Mouse (Mus musculus) myocyte (in vitro differentiated cells): ENCODE data around the gene Abcb6. TPM values are rescaled to one million over a fixed set of nuclear protein-coding genes. Genes with fewer than 3 reads are reported as not detected.

Experiments used
- H3K27me3 ChIP-seq: one replicate; pipeline ENCODE4 v1.6.1; 2011; ENCODE audit not compliant: control insufficient read depth, insufficient read depth, insufficient read length
- H3K36me3 ChIP-seq: one replicate; pipeline ENCODE4 v1.6.1; 2011; ENCODE audit not compliant: control insufficient read depth, insufficient read depth
- H3K4me2 ChIP-seq: one replicate; pipeline ENCODE4 v1.6.1; 2011; ENCODE audit warnings: low read depth, control low read depth
- H3K4me3 ChIP-seq: one replicate; pipeline ENCODE4 v1.5.1; 2011; ENCODE audit warnings: mild to moderate bottlenecking, control low read depth, moderate library complexity
- H3K79me2 ChIP-seq: one replicate; pipeline ENCODE4 v1.6.1; 2011; ENCODE audit not compliant: control insufficient read depth, insufficient read depth
- H3ac ChIP-seq: one replicate; pipeline ENCODE4 v1.6.1; 2011; ENCODE audit not compliant: control insufficient read depth, insufficient read length
- CEBPB ChIP-seq: IDR thresholded peaks from 2 replicates; pipeline ENCODE4 v1.6.1; 2011; ENCODE audit warnings: mild to moderate bottlenecking, moderate library complexity; ENCODE audit not compliant: poor library complexity, insufficient read depth, severe bottlenecking
- E2F4 ChIP-seq: IDR thresholded peaks from one replicate; pipeline ENCODE4 v1.6.1; 2011; ENCODE audit warnings: mild to moderate bottlenecking, control low read depth, moderate library complexity; ENCODE audit not compliant: insufficient read depth
- MAX ChIP-seq: IDR thresholded peaks from one replicate; pipeline ENCODE4 v1.6.1; 2011; ENCODE audit warnings: low read depth, mild to moderate bottlenecking, control low read depth
- MYOD1 ChIP-seq, 3 experiments: IDR thresholded peaks; one replicate each; pipeline ENCODE4 v1.6.1; 2011; ENCODE audit warnings: control low read depth in 2 of 3, low read depth in 2 of 3, mild to moderate bottlenecking in 2 of 3, moderate library complexity in 1 of 3; ENCODE audit not compliant: insufficient read length in 2 of 3, control insufficient read depth in 1 of 3
- MYOG ChIP-seq, 3 experiments: IDR thresholded peaks; one replicate each; pipeline ENCODE4 v1.6.1; 2011; ENCODE audit warnings: control low read depth in 2 of 3, low read depth in 2 of 3, mild to moderate bottlenecking in 2 of 3; ENCODE audit not compliant: insufficient read length in 2 of 3, control insufficient read depth in 1 of 3, insufficient read depth in 1 of 3
- POLR2A ChIP-seq: IDR thresholded peaks from one replicate; pipeline ENCODE4 v1.6.1; 2011; ENCODE audit warnings: low read depth, mild to moderate bottlenecking, control low read depth, moderate library complexity; ENCODE audit not compliant: insufficient read length
- POLR2AphosphoS2 ChIP-seq: IDR thresholded peaks from one replicate; pipeline ENCODE4 v1.6.1; 2011; ENCODE audit warnings: low read depth, control low read depth; ENCODE audit not compliant: insufficient read length
- REST ChIP-seq: IDR thresholded peaks from one replicate; pipeline ENCODE4 v1.6.1; 2011; ENCODE audit warnings: mild to moderate bottlenecking, control low read depth, moderate library complexity; ENCODE audit not compliant: insufficient read depth, insufficient read length
- SRF ChIP-seq: IDR thresholded peaks from one replicate; pipeline ENCODE4 v1.6.1; 2011; ENCODE audit warnings: low read depth; ENCODE audit not compliant: control insufficient read depth, insufficient read length
- TCF12 ChIP-seq: IDR thresholded peaks from one replicate; pipeline ENCODE4 v1.6.1; 2011; ENCODE audit warnings: mild to moderate bottlenecking, control low read depth; ENCODE audit not compliant: poor library complexity, insufficient read depth, severe bottlenecking
- TCF3 ChIP-seq: IDR thresholded peaks from one replicate; pipeline ENCODE4 v1.6.1; 2011; ENCODE audit warnings: low read depth, control low read depth; ENCODE audit not compliant: insufficient read length
- USF1 ChIP-seq: IDR thresholded peaks from one replicate; pipeline ENCODE4 v1.6.1; 2011; ENCODE audit warnings: low read depth, mild to moderate bottlenecking, control low read depth, moderate library complexity
- polyA plus RNA-seq: library from polyadenylated mRNA; unstranded; fragments of >200 nt; fragmentation: generic; extraction: Trizol; gene quantifications from one replicate; pipeline ENCODE4 v1.2.1, GENCODE M21; 2012; ENCODE audit warnings: missing spikeins

The Abcb6 gene
- polyA plus RNA-seq, 1 experiment: 61.4 TPM

- Histone ChIP-seq H3K79me2 (peaks cover 46% of the 10 kb centered on the region), H3ac (no peak overlapping the region), H3K36me3 (peaks cover 22% of the 10 kb centered on the region), H3K4me2 (peak overlapping the region; percentile 95), H3K4me3 (no peak overlapping the region), H3K27me3 (no peaks in the 10 kb centered on the region)
- TF ChIP-seq SRF: no peak
- TF ChIP-seq TCF3: no peak
- TF ChIP-seq MYOD1 (IDR thresholded peaks at IDR 0.05; ENCODE audit: control insufficient read depth in 1 of 3, insufficient read length in 2 of 3, low read depth in 2 of 3): no peak
- no peak for TF ChIP-seq E2F4
- TF ChIP-seq TCF12: no peak
- TF ChIP-seq REST: no peak
- no peak for TF ChIP-seq USF1
- no peak for TF ChIP-seq CEBPB
These were observed 34.7 kb upstream of the Abcb6 start for GRCm38 (mm10) chr1:75214886-75215285.

- Histone ChIP-seq H3K4me2 (peak overlapping the region; percentile 95), H3K27me3 (no peaks in the 10 kb centered on the region), H3K4me3 (no peak overlapping the region), H3K36me3 (peaks cover 22% of the 10 kb centered on the region), H3ac (no peak overlapping the region), H3K79me2 (peaks cover 46% of the 10 kb centered on the region)
- peak; percentile 5 for TF ChIP-seq POLR2AphosphoS2
- TF ChIP-seq MAX: no peak
These were observed 34.2 kb upstream of the Abcb6 start for GRCm38 (mm10) chr1:75214442-75214841.

GRCm38 (mm10) chr1:75213096-75213495 is 32.9 kb upstream of the Abcb6 start:
- Histone ChIP-seq H3K4me2 (no peak overlapping the region), H3K27me3 (no peaks in the 10 kb centered on the region), H3ac (no peak overlapping the region), H3K4me3 (no peak overlapping the region), H3K79me2 (peaks cover 46% of the 10 kb centered on the region), H3K36me3 (peaks cover 22% of the 10 kb centered on the region)
- TF ChIP-seq POLR2A (no peak), REST (no peak), MYOG (IDR thresholded peaks at IDR 0.05; ENCODE audit: control insufficient read depth in 1 of 3, insufficient read depth in 1 of 3, insufficient read length in 2 of 3, low read depth in 2 of 3) (no peak), TCF12 (no peak), POLR2AphosphoS2 (no peak), TCF3 (no peak), E2F4 (no peak), MYOD1 (IDR thresholded peaks at IDR 0.05; ENCODE audit: control insufficient read depth in 1 of 3, insufficient read length in 2 of 3, low read depth in 2 of 3) (no peak), CEBPB (no peak), MAX (no peak), SRF (no peak), USF1 (no peak)

DNA sequence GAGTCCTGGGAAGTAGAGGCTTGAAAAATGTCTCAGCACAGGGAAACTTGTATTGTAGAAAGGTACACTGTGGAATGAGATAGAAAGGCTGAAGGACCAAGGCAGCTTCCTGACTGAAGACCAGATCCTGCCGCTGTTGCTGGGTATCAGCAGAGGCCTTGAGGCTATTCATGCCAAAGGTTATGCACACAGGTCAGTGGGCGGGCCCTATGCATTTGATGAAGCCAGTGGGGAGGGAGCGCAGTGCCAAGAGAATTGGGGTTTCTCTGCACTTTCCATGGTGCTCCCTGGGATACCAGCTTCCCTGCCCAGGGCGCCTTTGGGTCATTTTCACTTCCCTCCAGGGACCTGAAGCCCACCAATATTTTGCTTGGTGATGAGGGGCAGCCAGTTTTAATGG is 32.4 kb upstream of the Abcb6 start:
- H3K36me3 ChIP-seq: peaks cover 22% of the 10 kb centered on the region
- TF ChIP-seq CEBPB (no peak), POLR2AphosphoS2 (peak; percentile 21)
- peak overlapping the region; percentile 94 for H3K4me2 ChIP-seq
- H3K4me3 ChIP-seq: peak overlapping the region; percentile 88
- no peak overlapping the region for H3ac ChIP-seq
- H3K27me3 ChIP-seq: no peaks in the 10 kb centered on the region
- H3K79me2 ChIP-seq: peaks cover 40% of the 10 kb centered on the region

DNA sequence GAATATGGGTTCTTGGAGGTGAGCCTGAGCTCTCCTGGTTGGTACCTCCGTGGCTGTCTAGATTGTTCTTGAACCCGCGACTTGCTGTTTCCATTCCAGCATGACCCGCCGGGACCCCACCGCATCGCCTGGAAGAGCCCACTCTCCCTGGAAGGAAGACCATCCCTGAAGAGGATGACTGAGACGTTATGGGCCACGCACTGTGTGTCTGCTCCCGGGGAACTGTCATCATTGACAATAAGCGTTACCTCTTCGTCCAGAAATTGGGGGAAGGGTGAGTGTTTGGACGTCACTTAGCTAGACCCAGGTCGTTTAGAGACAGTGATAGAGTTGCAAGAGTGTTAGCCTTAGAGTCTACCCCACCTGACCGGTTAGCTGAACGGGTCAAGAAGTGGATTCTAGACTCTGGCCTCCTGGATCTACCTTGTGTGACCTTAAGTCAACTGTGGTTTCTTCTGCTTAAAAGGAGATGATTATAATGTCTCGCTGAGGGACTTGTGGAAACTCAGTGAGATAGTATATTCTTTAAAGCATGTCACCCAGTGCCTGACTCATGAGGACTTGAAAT is 31.0 kb upstream of the Abcb6 start:
- Histone ChIP-seq H3K79me2 (peaks cover 30% of the 10 kb centered on the region), H3K4me2 (peak overlapping the region; percentile 94), H3K36me3 (peaks cover 22% of the 10 kb centered on the region), H3K4me3 (peak overlapping the region; percentile 88), H3ac (peak overlapping the region; percentile 64), H3K27me3 (no peaks in the 10 kb centered on the region)
- TF ChIP-seq MAX (no peak), REST (no peak), POLR2AphosphoS2 (peak; percentile 56)
